Mouse (Mus musculus) lung, postnatal 0 days (tissue): ENCODE data around the gene Tuba1c.
A peak's percentile ranks its signal among the peaks of the same experiment; 100 is the strongest.

ENCODE experiments used
- CTCF ChIP-seq: IDR thresholded peaks from 2 replicates; pipeline ENCODE4 v1.5.1; 2016; ENCODE audit warnings: antibody characterized with exemption, mild to moderate bottlenecking
- EP300 ChIP-seq: IDR thresholded peaks from 2 replicates; pipeline ENCODE4 v1.6.1; 2016; ENCODE audit warnings: antibody characterized with exemption, mild to moderate bottlenecking, control low read depth

DNA sequence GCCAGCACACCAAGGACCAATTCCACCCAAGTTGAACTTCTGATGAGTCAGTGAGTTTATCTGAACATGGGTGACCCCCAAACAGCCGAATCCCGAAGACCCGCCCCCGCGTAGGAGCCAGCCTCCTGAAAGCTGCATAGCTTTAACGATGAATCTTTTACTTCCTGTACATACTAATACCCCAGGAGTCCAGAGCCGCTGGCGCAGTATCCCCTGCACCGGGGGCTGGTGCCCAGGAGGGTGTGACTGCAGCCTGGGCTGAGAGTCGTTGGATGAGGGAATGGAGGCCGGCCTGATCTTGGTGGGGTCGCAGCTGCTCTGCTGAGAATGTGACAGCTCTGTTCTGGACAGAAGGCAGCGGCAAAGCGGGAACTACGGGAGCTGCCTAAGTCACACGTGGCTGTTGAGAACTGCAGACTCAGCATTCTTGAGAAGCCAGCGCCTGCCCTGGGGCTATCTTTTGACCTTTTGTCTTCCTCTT is 28.2 kb upstream of the Tuba1c start:
- TF ChIP-seq CTCF (peak; percentile 5; the same call in 1 of the 2 replicates), EP300 (no peak)
